Mouse (Mus musculus) spleen, postnatal 4 days (tissue): Measurements from ENCODE around the gene Tmem164.

ENCODE experiments used
- DNase-seq, 2 experiments: peaks; one replicate each; pipeline ENCODE4 v3.0.0; 2022; ENCODE audit warnings: low spot score in 2 of 2

Tmem164 gene

DNA sequence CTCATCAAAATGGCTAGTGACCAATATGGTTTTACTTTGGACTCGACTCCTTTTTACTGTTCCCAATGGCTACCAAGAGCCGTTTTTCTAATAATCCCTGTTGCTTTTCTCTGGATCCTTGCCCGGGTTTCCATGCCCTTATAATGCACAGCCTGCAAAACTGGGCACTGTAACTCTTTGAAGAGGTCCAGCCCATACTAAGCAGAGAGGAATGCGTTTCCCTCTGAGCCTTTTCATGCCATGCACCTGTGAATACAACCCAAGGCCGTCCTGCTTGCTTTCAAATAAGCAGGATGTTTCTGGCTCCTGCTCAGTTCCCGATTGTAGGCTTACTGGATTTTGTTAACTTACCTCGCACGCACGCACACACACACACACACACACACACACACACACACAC is 7.3 kb downstream of the Tmem164 start:
- no peak for DNase-seq

DNA sequence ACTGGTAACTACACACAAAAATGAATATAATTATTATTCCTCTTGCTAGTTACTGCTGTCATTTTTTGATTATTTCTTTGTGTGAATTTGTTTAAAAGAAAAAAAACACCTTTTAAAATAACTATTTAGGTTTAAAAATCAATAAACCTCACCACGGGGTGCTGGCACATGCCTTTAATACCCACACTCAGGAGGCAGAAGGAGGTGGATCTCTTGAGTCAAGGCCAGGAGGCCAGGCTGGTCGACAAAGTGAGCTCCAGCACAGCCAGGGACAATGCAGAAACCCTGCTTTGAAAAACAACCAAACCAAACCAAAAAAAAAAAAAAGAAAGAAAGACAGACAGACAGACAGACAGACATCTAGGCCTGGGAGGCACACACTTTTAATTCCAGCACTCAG is 12.1 kb downstream of the Tmem164 start:
- DNase-seq = no peak

DNA sequence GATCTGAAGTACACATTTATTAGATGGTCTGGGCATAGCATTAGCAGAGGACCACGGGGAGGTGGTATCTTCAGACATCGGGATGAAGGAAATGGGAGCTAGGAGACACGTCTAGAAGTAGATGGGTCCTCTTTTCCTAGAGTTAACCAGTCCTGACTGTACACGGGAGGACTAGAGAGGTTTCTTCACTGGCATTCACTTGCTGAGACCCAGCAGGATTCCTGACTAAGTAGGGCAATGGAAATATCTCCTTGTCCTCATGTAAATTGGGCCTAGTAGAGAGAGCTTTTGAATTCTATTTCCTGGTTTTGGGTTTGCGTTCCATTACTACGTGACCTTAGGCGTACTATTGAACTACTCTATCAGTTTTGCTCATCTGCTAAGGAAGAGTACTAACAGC is 13.1 kb downstream of the Tmem164 start:
- DNase-seq = no peak

DNA sequence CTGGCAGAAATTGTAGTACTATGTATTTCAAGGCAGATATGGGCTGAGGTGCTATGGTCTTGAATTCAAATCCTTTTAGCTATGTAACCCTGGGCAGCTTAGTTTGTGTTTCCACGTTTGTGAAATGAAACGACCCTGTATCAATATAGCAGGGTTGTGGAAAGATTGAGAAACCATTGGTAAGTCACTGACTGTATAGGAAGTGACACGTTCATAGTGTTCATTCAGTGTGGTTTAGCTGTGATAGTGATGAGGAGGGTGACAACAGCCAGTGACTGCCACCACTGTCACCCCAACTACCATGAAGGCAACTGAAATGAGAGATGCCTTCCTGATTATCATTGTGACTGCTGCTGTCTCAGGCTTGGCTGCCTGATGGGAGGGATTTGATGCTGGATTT is 13.7 kb downstream of the Tmem164 start:
- no peak for DNase-seq

DNA sequence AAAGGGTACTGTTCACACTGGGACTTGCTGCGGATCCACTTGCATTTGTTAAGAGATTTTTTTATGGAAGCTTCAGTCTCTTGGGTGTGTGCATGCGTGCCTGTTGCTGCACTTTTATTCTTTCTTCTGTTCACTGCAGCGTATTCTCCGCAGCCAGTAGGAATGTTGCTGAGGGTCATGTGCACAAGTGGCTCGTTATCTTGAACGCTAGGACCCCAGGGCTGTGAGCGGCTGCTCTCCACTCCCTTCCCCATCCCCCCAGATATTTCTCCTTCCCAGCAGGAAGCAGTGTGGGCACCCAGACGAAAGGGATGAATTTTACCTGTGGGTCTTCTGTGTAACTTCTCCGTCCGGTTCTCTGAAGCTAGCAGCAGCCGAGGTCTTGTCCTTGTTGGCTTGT is 15.6 kb downstream of the Tmem164 start:
- DNase-seq = no peak

DNA sequence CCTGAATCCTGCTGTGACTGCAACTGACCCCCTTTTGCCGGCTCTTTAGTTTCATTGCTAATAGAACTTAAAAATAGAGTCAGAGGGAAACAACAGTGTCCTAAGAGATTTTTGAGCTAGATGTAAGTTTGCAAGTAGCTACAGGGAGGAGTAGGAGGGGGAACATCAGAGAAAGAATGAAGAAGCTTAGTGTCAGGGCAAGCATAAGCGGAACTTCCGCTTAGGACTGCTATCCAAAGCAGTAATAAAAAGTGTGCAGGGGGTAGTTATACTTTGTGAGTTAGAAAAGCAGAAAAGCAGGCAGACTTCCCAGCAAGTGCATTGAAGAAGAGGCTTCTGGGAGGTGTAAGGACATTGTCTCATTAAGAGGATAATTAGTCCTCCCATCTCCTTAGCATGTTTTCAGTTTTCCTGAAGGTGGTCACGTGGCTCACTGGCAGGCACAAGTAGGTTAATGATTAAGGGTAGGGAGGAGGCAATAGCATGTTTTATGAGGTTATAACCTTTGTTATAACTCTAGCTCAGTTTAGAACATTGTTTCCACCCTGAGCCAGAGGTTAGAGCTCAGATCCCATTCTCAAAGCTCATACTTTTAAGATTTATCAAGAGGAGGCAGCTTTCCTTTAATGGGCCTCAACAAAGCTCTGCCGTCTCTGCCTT is 16.5 kb downstream of the Tmem164 start:
- no peak for DNase-seq

DNA sequence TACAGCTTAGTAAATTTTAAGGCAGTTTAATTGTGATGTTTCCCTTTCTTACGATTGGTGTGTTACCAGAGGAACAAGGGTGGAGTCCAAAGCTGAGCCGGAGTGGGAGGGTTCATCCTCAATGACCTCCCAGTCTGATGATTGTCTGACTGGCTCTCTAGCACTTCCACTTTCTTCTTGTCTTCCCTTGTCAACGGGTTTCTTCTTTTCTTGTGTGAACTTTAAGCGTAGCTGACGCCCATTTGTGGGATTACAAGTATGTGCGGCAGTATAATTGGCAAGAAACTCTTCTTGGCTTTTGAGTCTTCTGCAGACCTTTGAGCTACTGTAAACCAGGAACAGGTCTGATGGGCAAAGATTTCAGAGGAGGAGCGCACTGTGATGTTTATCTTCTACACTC is 17.0 kb downstream of the Tmem164 start:
- DNase-seq = no peak

DNA sequence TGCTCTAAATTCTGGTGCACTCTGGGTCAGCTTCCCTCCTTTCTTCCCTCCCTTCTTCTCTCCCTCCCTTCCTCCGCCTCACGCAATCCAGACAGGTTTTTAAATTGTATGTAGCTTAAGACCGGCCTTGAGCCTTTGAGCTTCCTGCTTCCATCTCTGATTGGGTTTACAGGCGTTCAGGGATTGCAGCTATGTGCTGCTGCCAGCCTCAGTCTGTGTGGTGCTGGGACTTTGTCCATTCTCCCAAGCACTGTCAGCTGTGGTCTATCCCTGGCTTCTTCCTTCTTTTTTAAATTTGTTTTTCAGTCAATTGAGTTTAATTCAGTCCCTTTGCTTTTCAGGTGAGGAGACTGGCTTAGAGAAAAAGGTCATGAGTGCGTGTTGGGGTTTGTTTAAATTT is 20.9 kb downstream of the Tmem164 start:
- no peak for DNase-seq

DNA sequence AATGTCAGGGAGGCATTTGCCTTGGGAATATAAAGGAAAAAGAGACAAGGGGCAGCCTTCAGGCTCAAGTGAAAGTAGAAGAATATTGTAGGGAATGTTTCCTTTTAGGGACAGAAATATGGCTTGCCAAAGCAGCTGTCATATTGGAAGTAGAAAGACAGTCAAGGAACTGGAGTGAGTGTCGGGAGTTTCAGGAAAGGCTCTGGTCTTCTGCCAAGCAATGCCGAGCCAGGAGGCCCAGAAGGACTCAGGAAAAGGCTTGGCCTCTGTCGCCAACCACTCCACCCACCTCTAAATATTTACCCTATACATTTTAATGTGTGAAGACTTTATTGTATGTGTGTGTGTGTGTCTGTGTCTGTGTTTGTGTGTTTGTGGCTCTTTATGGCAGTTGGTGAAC is 21.4 kb downstream of the Tmem164 start:
- DNase-seq = no peak

DNA sequence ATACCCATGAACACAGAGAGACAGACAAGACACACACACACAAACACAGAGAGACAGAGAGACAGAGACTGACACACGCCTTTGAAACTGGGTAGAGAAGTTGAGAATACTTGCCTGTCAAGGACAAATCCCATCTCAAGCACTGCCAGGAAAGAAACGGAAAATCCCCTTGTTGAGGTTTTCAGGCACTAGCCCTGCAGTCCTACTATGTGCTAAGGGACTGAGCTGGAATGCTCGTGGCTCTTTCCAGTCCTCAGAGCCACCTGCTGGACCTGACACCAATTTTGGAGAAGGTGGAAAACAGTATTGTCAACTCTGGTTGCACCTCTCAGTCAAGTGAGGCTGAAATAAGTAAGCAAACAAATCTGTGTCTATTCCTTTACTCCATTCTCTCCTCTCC is 22.7 kb downstream of the Tmem164 start:
- no peak for DNase-seq

DNA sequence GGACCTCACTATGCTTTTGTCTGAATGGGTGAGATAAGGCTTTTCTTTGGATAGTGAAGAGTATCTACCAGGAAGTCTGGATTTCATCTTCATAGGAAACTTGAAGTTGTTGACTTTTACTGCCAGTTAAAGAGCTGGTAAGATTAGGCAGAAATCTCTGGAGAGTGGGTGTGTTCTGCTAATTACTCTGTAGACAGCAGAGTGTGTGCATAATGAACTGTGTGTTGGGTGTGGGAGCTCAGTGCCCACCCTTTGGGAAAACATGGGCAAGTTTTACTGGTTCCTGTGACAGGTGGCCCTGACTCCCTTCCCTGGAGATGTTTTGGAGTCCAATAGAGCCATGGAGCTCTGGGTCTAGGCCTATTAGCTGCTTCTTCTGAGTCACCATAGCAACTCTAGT is 27.1 kb downstream of the Tmem164 start:
- no peak for DNase-seq

DNA sequence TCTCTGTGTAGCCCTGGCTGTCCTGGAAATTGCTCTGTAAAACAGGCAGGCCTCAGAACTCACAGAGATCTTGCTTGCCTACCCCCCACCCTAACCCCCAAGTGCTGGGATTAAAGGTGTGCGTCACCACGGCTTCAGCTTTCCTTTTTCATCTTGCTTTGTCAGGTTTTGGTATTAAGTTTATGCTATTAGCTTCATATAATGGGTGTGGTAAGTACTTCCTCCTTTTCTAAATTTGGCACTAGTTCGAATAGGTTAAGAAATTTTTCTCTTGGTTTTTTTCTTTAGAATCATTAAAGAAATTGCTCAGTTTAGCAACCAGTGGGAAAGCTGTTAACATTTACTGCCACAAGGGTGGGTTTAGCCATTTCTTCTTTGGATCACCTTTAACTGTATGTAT is 34.8 kb downstream of the Tmem164 start:
- DNase-seq = no peak

DNA sequence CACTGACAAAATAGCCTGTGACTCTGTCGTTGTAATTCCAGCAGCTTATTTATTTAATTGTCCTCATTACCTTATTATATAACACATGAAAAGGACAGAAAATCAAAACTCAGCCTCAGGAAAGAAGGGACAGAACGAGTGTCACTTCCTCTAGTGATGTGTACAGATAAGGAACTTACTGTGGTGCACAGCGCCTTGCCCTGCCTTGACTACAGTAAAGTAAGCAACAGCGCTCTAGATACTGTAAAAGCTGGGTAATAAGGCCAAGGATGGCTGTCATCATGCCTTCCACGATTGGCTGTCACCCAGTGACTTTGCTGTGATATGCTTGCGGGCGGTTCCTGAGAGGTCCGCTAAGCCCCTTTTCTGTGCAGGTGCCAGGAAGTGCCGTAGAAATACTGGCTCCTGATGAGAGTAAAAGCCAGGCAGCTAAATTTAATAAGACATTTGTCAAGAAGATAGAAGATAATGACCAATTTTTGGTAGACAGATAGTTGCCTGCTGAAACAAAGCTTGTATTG is 36.8 kb downstream of the Tmem164 start:
- no peak for DNase-seq

DNA sequence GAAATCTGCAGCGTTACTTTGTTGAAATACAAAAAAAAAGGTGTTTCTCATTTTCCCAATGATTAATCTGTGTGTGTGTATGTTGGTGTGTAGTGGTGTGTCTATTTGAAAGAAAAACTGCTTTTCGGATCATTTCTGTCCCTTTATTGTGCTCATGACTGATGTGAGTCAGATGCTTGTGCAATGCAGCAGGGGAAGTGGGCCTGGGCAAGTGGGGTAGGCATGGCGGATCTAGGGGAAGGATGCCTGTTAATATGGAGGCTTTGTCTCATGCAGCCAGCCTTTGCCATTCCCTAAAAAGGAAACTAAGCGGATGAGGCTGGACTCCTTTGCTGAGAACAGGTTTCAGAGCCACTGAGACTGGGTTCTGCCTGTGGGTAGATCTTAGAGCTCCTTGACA is 37.6 kb downstream of the Tmem164 start:
- DNase-seq = no peak

DNA sequence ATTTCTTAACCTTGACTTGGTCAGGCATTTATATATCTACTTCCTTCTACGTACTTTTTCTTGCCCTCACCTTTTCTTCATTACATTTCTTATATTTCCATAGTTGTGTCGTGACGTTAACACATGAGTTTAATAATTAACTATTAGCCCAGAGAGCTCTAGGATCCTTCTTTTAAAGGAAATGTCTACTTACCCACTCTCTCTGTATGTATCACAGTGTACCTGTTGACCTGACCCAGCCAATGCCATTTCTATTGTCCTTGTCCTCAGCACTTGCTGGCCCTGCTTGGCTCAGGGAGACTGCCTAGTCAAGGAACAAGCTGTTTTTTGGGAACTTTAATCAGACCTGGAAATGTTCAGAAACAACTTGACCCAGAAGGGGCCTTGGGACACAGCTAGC is 40.7 kb downstream of the Tmem164 start:
- no peak for DNase-seq

DNA sequence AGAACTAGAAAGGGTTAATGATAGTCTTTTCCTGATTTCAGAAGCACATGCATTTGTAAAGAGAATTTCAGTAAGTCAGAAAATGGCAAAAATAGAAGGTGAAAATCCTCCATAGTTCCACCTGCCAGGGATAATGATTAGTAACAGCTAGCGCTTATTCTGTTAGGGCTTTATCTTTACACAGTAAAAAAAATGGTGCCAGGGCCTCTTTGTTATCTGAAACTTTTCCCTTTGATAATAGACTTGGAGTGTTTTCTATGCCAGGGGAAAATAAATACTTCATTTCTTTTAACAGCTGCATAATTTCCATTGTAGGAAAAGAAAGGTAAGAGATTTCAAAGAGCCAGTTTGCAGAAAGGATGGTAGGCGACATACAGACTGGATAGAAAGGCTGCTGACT is 43.0 kb downstream of the Tmem164 start:
- no peak for DNase-seq

DNA sequence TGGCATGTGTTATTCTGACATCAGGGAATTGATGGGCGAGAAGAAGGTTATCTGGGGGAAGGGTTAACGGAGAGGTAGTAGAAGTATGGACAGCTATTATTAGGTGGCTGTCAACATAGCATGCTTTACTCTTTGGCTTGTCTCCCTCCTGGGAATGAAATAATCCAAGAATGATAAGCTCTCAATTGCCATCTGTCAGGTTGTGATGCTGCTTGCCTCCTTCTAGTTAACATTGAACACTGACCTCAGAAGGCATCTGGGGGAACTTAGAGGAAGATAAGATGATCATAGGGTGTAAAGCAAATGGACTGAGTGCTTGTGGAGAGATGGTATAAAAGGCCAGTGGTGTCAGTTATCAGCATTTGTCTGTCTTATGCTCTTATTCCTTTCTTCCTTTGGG is 44.4 kb downstream of the Tmem164 start:
- no peak for DNase-seq

DNA sequence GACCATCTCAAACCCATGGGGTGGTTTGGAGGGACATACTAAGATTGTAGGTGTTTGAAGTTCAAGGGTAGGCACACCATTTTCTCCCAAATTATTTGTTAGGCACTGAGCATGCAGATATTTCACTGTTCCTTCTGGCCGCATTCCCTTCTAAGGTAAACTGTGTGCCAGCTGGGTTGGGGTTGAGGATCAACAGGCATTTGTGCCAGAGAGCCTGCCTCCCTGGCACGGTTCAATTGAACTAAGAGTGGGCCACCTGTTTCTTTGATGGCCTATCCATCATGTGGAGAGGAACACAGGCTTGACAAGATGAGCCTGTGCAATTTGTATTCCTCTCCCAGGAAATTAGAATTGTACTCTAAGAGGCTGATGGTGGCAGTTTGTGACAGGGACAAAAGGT is 45.1 kb downstream of the Tmem164 start:
- no peak for DNase-seq

DNA sequence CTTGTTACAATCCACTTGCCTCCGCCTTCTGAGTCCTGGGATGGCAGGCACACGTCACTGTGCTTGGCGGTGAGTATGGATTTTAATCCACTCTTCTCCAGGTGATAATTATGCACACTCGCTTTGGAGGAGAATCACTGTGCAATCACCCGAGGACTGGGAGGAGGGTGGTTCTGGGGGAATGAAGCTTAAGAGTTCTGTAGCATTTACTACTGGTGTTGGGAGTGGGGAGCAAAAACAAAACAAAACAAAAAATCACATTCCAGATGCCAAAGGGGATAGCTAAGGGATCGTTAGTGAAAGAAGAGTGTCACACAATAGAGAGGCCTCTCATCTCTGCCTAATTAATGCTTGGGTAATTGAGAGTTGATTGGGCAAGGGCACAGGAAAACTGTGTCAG is 46.6 kb downstream of the Tmem164 start:
- DNase-seq = no peak

DNA sequence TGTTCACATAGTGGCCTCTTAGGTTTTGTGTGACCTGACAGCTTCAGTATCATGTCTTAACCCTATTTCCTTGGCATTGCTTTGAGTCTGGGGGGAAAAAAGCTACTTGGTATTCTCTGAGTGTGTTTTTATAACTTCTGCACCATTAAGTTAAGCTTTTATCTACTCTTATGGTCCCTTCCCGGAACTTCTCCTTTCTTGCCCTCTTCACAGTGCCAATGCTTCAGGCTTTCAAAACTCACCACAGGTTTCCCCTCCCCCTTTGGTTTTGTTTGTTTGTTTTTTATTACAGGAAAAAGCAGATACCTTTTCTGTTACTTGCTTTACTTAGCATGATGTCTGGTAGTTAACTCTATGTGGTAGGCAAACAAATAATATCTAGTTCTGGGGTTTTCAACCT is 47.8 kb downstream of the Tmem164 start:
- DNase-seq = no peak

DNA sequence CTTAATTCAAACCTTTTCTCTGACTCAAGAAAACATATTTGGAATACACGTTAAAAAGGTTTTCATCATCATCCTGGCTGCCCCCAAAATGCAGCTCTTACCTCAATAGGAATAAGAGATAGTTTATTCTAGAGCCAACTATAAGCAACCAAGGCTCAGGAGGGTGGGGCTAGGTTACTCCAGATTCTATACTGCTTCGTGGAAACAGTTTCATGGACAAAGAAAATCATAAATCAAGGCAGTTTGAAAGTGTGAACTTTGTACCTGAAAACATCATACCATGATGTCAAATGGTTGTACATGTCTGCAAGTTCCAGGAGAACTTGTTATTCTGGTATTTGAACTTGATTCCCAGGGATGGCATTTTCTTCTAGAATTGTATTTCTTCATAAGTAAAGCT is 48.3 kb downstream of the Tmem164 start:
- no peak for DNase-seq

DNA sequence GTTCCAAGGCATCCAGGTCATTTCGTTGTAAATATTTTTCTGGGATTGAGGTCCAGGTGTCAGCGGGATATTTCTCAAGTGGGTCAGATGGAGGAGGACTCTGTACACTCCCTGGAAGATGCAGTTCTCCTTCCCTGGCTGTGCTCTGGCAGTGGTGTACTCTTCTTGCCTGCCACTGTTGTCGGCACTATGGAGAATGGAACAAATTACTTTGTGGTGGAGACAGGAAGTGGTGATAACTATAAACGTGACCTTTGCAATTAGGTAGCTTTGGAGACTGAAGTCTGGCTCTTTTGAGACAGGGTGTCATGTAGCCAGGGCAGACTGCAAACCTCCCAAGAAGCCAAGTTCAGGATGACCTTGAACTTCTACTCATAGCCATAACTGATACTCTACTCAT is 55.9 kb downstream of the Tmem164 start:
- no peak for DNase-seq

DNA sequence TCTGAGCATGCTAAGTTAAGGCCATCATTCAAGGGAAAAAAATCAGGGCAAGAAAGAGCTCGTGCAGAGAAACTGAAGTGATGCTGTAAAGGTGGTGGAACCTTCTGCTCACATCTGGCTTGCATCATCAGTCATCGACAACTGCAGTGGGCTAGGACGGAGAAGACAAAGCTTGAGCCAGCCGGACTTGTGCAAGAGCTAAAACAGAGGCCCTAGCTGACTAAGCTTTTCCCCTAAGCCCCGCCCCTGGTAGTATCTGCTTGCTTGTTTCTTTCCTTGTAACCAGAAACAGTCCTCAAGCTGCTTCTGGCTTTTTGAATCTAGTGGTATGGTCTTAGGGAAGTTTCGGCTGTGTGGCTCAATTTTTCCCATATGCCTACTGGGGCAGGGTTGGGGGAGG is 56.5 kb downstream of the Tmem164 start:
- DNase-seq = peak in 1 of 2 experiments; percentile 12

DNA sequence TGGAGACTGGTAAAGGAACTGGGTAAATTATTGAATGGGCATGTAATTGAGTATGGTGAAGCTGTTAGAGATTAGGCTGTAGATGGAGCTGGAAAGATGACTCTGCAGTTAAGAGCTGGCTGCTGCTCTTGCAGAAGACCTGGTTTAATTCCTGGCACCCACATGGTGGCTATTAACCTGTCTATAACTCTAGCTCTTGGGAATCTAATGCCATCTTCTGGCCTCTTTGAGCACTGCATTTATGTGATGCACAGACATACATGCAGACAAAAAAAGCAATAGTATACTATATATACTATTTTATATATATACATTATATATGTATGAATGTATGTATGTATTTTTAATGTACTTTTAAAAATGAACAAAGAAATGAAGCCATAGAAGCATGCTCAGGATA is 66.2 kb downstream of the Tmem164 start:
- no peak for DNase-seq
